Mouse (Mus musculus) heart, postnatal 0 days (tissue): ENCODE measurements around the gene Sf3b4. TPM values are rescaled to one million over a fixed set of nuclear protein-coding genes. Genes with fewer than 3 reads are reported as not detected.
"Not testable (repeated sequence)": the region's sequence is repeated elsewhere in the genome, so short reads cannot be mapped to it uniquely, and the experiment has no call there.

Experiments used
- ATAC-seq: fragments of 200-750 bp; cut with Nextera tagmentation; 2 replicates; pipeline ENCODE4 v1.8.0; 2017; ENCODE audit warnings: low read depth, moderate number of reproducible peaks, moderate library complexity; ENCODE audit not compliant: insufficient read depth
- DNase-seq: peaks from one replicate; pipeline ENCODE4 v3.0.0-alpha.2; 2016; ENCODE audit warnings: low spot score
- H3K27ac ChIP-seq: fragments of 300-500 bp; sonication (generic); 2 replicates; pipeline ENCODE4 v1.5.1; 2014; ENCODE audit warnings: low read depth, mild to moderate bottlenecking
- H3K27me3 ChIP-seq: fragments of 300-500 bp; sonication (generic); 2 replicates; pipeline ENCODE4 v1.6.1; 2014; ENCODE audit warnings: low read length, mixed read lengths; ENCODE audit not compliant: control insufficient read depth, insufficient read depth
- H3K36me3 ChIP-seq: fragments of 300-500 bp; sonication (generic); replicated peaks from 2 replicates; pipeline ENCODE4 v1.6.1; 2014; ENCODE audit warnings: low read length, mixed read lengths; ENCODE audit not compliant: control insufficient read depth, insufficient read depth
- H3K4me1 ChIP-seq: fragments of 300-500 bp; sonication (generic); 2 replicates; pipeline ENCODE4 v1.6.1; 2014; ENCODE audit warnings: antibody characterized with exemption; ENCODE audit not compliant: control insufficient read depth, insufficient read depth
- H3K4me2 ChIP-seq: fragments of 300-500 bp; sonication (generic); 2 replicates; pipeline ENCODE4 v1.6.1; 2014; ENCODE audit warnings: low read depth, mild to moderate bottlenecking, low read length, moderate library complexity
- H3K4me3 ChIP-seq: fragments of 300-500 bp; sonication (generic); 2 replicates; pipeline ENCODE4 v1.5.1; 2014; ENCODE audit warnings: low read depth, low read length
- H3K9ac ChIP-seq: fragments of 300-500 bp; sonication (generic); replicated peaks from 2 replicates; pipeline ENCODE4 v1.6.1; 2014; ENCODE audit warnings: low read depth, low read length, mixed read lengths
- H3K9me3 ChIP-seq: fragments of 300-500 bp; sonication (generic); replicated peaks from 2 replicates; pipeline ENCODE4 v1.6.1; 2016; ENCODE audit warnings: low read length; ENCODE audit not compliant: control insufficient read depth
- CTCF ChIP-seq: IDR thresholded peaks from 2 replicates; pipeline ENCODE4 v1.5.1; 2016; ENCODE audit warnings: antibody characterized with exemption, control low read depth, low read depth
- EP300 ChIP-seq: IDR thresholded peaks from 2 replicates; pipeline ENCODE4 v1.6.1; 2016; ENCODE audit warnings: antibody characterized with exemption, low read depth
- WGBS: fragments of 180-500 bp; shearing (Covaris S2); extraction: QIAGEN DNeasy Blood & Tissue Kit; methylation state at CpG from one replicate; pipeline ENCODE4 v1.1.7; 2014; 5-methylcytosine and 5-hydroxymethylcytosine counted together
- polyA plus RNA-seq: library from polyadenylated mRNA; unstranded; fragments of >200 nt; fragmentation: Nextera tagmentation; extraction: Ambion mirVana; gene quantifications from 2 replicates; pipeline ENCODE4 v1.2.1, GENCODE M21; 2015
- total RNA-seq: library from RNA; depleted of rRNA; stranded (reverse); fragments of >200 nt; gene quantifications from 2 replicates; pipeline ENCODE4 v1.2.3, GENCODE M21; 2014; ENCODE audit warnings: low replicate concordance

Gene Sf3b4
- total and polyA plus RNA-seq, 2 experiments from 2014 or later = 34.5 to 48.6 TPM

DNA sequence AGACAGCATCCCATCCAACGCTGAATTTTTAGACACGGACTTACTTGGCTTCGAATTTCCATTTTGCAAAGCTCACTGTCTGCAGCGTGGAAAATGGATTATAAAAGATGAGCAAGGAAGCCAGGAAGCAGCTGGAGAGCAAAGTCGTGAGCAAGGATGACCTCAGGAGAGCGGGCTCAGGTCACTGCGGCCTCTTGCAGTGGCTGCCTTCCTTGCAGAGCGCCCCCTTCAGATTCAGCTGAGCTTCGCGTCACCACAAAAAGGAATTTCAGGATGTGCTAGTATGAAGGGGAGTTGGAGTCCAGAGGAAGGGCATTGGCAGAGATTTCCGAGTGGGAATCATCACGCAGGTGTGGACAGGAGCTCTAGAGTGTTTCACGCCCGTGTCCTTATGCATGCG is 37.1 kb downstream of the Sf3b4 start:
- Histone ChIP-seq H3K27ac (no peak overlapping the region), H3K4me2 (no peak overlapping the region), H3K4me3 (no peak overlapping the region), H3K36me3 (no peaks in the 10 kb centered on the region), H3K4me1 (no peaks in the 10 kb centered on the region), H3K27me3 (no peaks in the 10 kb centered on the region), H3K9me3 (no peaks in the 10 kb centered on the region), H3K9ac (no peak overlapping the region)
- DNase-seq = no peak
- no peak for ATAC-seq
- WGBS = 24% methylated on average over 15 of the region's 15 CpGs
- TF ChIP-seq CTCF (peak; percentile 27), EP300 (no peak)

DNA sequence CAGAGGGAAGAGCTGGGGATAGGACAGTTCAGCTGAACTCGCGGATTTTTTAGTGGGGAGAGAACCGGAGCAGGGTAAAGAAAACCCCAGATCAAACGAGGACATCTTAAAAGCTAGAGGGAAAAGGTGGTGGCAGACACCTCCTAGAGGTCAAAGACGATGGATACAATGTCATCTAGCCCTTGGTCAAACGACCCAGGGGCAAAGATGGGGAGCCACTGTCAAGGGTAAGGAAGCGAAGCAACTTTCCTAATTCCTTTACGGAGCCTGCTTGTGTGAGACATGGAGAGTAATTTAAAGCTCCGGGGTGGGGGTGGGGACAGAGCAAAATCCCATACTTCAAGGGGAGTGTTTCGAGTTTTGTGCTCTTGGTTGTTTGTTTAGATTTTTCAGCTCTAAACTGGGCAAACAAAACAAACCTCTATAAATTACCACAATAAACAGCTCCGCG is 47.1 kb downstream of the Sf3b4 start:
- Histone ChIP-seq H3K36me3 (no peaks in the 10 kb centered on the region), H3K4me2 (peak overlapping the region; percentile 82), H3K4me3 (peak overlapping the region; percentile 64), H3K4me1 (peaks cover 24% of the 10 kb centered on the region), H3K27ac (peak overlapping the region; percentile 96), H3K9ac (peak overlapping the region; percentile 83), H3K27me3 (no peaks in the 10 kb centered on the region), H3K9me3 (no peaks in the 10 kb centered on the region)
- WGBS = 0% methylated on average over 12 of the region's 12 CpGs
- ATAC-seq = peak; percentile 10; the same call in 1 of the 2 replicates
- DNase-seq = no peak
- no peak for TF ChIP-seq EP300
- TF ChIP-seq CTCF = peak; percentile 30; the same call in 1 of the 2 replicates

DNA sequence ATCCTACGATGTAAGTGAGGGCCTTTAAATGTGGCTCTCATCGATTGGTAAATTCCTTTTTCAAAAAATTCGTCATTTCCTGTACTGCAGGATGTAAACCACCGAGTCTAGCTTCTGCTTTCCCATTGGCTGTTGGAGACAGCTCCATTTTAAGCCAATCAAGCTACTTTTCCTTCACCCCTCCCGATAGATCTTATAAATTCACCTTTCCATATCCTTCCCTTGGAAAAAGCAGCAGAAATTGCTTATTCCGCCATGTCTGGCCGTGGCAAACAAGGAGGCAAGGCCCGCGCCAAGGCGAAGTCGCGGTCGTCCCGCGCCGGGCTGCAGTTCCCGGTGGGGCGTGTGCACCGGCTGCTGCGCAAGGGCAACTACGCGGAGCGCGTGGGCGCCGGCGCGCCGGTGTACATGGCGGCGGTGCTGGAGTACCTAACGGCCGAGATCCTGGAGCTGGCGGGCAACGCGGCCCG is 47.6 kb downstream of the Sf3b4 start, which contains the start of the genes Bola1 and Hist2h2ab:
Gene Bola1 (minus strand): TSS at position 49 of the 470 bp plus-strand sequence.
Gene Hist2h2ab (plus strand): TSS at position 205 of the 470 bp plus-strand sequence.
- ATAC-seq = peak; percentile 76
- H3K4me2 ChIP-seq = peak within 1 kb of the TSS; percentile 82
- H3K36me3 ChIP-seq = no peaks in the 10 kb centered on the region
- peak; percentile 97 for DNase-seq
- TF ChIP-seq CTCF = no peak
- TF ChIP-seq EP300 = peak; percentile 68
- no peaks in the 10 kb centered on the region for H3K9me3 ChIP-seq
- H3K27ac ChIP-seq = peak within 1 kb of the TSS; percentile 96
- peak within 1 kb of the TSS; percentile 83 for H3K9ac ChIP-seq
- under 1% methylated on average over 36 of the region's 37 CpGs for WGBS
- H3K4me3 ChIP-seq = peak within 1 kb of the TSS; percentile 64
- H3K27me3 ChIP-seq = no peaks in the 10 kb centered on the region
- peaks cover 26% of the 10 kb centered on the region for H3K4me1 ChIP-seq

DNA sequence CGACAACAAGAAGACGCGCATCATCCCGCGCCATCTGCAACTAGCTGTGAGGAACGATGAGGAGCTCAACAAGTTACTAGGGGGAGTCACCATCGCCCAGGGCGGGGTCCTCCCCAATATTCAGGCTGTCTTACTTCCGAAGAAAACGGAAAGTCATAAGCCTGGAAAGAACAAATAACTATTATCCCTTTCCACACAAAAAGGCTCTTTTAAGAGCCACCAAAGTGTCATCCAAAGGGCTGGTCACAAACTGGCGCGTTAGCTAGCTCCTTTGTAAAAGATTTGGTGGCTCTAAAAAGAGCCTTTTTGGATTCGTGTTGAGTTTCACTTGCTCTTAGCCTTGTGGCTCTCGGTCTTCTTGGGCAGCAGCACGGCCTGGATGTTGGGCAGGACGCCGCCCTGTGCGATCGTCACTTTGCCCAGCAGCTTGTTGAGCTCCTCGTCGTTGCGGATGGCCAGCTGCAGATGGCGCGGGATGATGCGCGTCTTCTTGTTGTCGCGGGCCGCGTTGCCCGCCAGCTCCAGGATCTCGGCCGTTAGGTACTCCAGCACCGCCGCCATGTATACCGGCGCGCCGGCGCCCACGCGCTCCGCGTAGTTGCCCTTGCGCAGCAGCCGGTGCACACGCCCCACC is 48.1 kb downstream of the Sf3b4 start:
- H3K4me1 ChIP-seq = peaks cover 30% of the 10 kb centered on the region
- H3K4me2 ChIP-seq = peak overlapping the region; percentile 82
- H3K9ac ChIP-seq = peak overlapping the region; percentile 83
- peak overlapping the region; percentile 64 for H3K4me3 ChIP-seq
- WGBS = under 1% methylated on average over 26 of the region's 47 CpGs
- not testable (repeated sequence) for H3K9me3 ChIP-seq, ATAC-seq, DNase-seq, H3K36me3 ChIP-seq, H3K27me3 ChIP-seq
- H3K27ac ChIP-seq = peak overlapping the region; percentile 96

DNA sequence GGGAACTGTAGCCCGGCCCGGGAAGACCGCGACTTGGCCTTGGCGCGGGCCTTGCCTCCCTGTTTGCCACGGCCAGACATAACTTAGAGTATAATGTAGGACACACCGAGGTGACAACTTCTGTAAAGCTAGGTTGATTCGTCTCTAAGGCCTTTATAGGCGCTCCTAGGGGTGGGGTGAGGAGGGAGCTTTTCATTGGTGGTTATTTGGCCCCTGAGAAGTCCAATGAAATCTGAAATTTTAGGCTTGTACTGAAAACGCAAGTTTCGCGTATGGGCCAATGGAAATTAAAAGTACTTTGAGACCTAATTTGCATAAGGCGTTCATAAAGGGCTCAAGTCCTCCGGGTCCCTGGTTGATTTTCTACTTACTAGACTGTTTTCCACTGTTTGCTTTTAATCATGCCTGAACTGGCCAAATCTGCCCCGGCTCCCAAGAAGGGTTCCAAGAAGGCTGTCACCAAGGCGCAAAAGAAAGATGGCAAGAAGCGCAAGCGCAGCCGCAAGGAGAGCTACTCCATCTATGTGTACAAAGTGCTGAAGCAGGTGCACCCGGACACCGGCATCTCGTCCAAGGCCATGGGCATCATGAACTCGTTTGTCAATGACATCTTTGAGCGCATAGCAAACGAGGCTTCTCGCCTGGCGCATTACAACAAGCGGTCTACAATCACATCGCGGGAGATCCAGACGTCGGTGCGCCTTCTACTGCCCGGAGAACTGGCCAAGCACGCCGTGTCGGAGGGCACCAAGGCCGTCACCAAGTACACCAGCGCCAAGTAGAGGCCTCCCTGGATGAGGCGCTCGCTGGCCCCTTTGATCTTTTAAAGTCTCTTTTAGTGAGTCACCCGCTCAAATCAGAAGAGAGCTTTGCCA is 48.9 kb downstream of the Sf3b4 start, which contains the start of the genes Hist2h2ac and Hist2h2be:
Gene Hist2h2ac (minus strand): TSS at position 116 of the 875 bp plus-strand sequence.
Gene Hist2h2be (plus strand): TSS at position 355 of the 875 bp plus-strand sequence.
- Histone ChIP-seq H3K4me2 (peak within 1 kb of the TSS; percentile 82), H3K27ac (peak within 1 kb of the TSS; percentile 96), H3K9ac (peak within 1 kb of the TSS; percentile 83), H3K36me3 (no peaks in the 10 kb centered on the region), H3K27me3 (no peaks in the 10 kb centered on the region), H3K9me3 (no peaks in the 10 kb centered on the region), H3K4me1 (peaks cover 32% of the 10 kb centered on the region), H3K4me3 (peak within 1 kb of the TSS; percentile 64)
- ATAC-seq (peak; percentile 89), DNase-seq (peak; percentile 99)
- TF ChIP-seq CTCF (no peak; the same call in 1 of the 2 replicates), EP300 (peak; percentile 71; the same call in 1 of the 2 replicates)
- WGBS = under 1% methylated on average over 43 of the region's 43 CpGs
